Mouse (Mus musculus): ENCODE results near the gene Lrrc55.

- no peak for TF ChIP-seq CTCF (IDR thresholded peaks at IDR 0.05; ENCODE audit: extremely low read depth, insufficient read depth, low read length)
- no peak for TF ChIP-seq POLR2A (IDR thresholded peaks at IDR 0.05; ENCODE audit: extremely low read depth, insufficient read depth, low read length)
Observed at GRCm38 (mm10) chr2:85227816-85228335, 30.9 kb upstream of the Lrrc55 start.
